In genomic region chr17:13700131-13701016, GRCm38 (mm10) we compare ENCODE assay signal across 8 mouse cellular contexts. TPM values are rescaled to one million over a fixed set of nuclear protein-coding genes. Genes with fewer than 3 reads are reported as not detected.
DNase-seq lines count a peak whose midpoint lies in the region; ATAC-seq and TF ChIP-seq lines count a peak whose summit lies in the region.

No protein-coding gene starts in this region.

- no peak overlapping the region; the same call in 1 of the 2 replicates for H3K9ac ChIP-seq in ES-Bruce4 (ENCODE audit: low read depth, poor library complexity, severe bottlenecking)
- no peak overlapping the region for H3K9ac ChIP-seq in lung, embryonic 15.5 days

- 0 out of 2 replicates have a peak overlapping the region, but pooled peaks have one; percentile 7 for H3K4me2 ChIP-seq in lung, embryonic 15.5 days

- H3K4me3 ChIP-seq in ES-Bruce4 (ENCODE audit: low read depth, low read length) = no peak overlapping the region
- H3K4me3 ChIP-seq in kidney, adult 2 months (ENCODE audit: insufficient read depth, low read depth, low read length) = no peak overlapping the region
- H3K4me3 ChIP-seq in lung, embryonic 15.5 days = no peak overlapping the region
- no peak overlapping the region for H3K4me3 ChIP-seq in small intestine, adult 2 months (ENCODE audit: low read depth, low read length)

- TF ChIP-seq EP300 in ES-Bruce4 (IDR thresholded peaks at IDR 0.05; ENCODE audit: insufficient read depth, low read depth, low read length) = peak; percentile 63; the same call in 1 of the 2 replicates

- H3K4me1 ChIP-seq in ES-Bruce4 (ENCODE audit: control insufficient read depth, insufficient read depth, low read length) = peaks cover 7% of the 10 kb centered on the region
- H3K4me1 ChIP-seq in kidney, adult 2 months (ENCODE audit: control insufficient read depth, insufficient read depth, low read length) = peaks cover 12% of the 10 kb centered on the region
- peaks cover 43% of the 10 kb centered on the region for H3K4me1 ChIP-seq in lung, embryonic 15.5 days
- peaks cover 8% of the 10 kb centered on the region; the same call in 1 of the 2 replicates for H3K4me1 ChIP-seq in small intestine, adult 2 months (ENCODE audit: control insufficient read depth, insufficient read depth, insufficient read length, low read length)

- no peaks in the 10 kb centered on the region for H3K36me3 ChIP-seq in ES-Bruce4 (ENCODE audit: control insufficient read depth, insufficient read depth, low read length, poor library complexity, severe bottlenecking)
- no peaks in the 10 kb centered on the region for H3K36me3 ChIP-seq in kidney, adult 2 months (ENCODE audit: control insufficient read depth, insufficient read depth, low read length)
- H3K36me3 ChIP-seq in lung, embryonic 15.5 days = no peaks in the 10 kb centered on the region
- no peaks in the 10 kb centered on the region for H3K36me3 ChIP-seq in small intestine, adult 2 months (ENCODE audit: control insufficient read depth, insufficient read depth, low read length)

- ATAC-seq in lung, embryonic 15.5 days (ENCODE audit: borderline replicate concordance, extremely low read depth, low FRiP score, low TSS enrichment) = peak; percentile 84

- no peak for TF ChIP-seq CTCF in ES-Bruce4 (IDR thresholded peaks at IDR 0.05; ENCODE audit: low read depth, low read length)
- TF ChIP-seq CTCF in kidney, adult 2 months (conservative IDR thresholded peaks at IDR 0.05; ENCODE audit: insufficient read depth, insufficient read length, low read depth, low read length) = no peak
- TF ChIP-seq CTCF in small intestine, adult 2 months (IDR thresholded peaks at IDR 0.05; ENCODE audit: extremely low read depth, insufficient read length, insufficient replicate concordance, low read depth, low read length) = no peak

- peak overlapping the region; percentile 68 for H3K27ac ChIP-seq in ES-Bruce4 (ENCODE audit: insufficient read depth, low read length)
- H3K27ac ChIP-seq in kidney, adult 2 months (ENCODE audit: insufficient read depth, low read depth, low read length) = peak overlapping the region; percentile 66
- peak overlapping the region; percentile 88 for H3K27ac ChIP-seq in lung, embryonic 15.5 days
- peak overlapping the region; percentile 48 for H3K27ac ChIP-seq in small intestine, adult 2 months (ENCODE audit: insufficient read depth, low read depth, low read length)

- TF ChIP-seq POLR2A in ES-Bruce4 (IDR thresholded peaks at IDR 0.05; ENCODE audit: insufficient read depth, low read length) = no peak
- TF ChIP-seq POLR2A in kidney, adult 2 months (IDR thresholded peaks at IDR 0.05; ENCODE audit: low read depth, low read length) = no peak
- TF ChIP-seq POLR2A in small intestine, adult 2 months (IDR thresholded peaks at IDR 0.05; ENCODE audit: low read depth, low read length) = no peak

- H3K27me3 ChIP-seq in ES-Bruce4 (ENCODE audit: control insufficient read depth, insufficient read depth, low read length, poor library complexity, severe bottlenecking) = no peaks in the 10 kb centered on the region
- no peaks in the 10 kb centered on the region for H3K27me3 ChIP-seq in kidney, adult 2 months (replicated peaks; ENCODE audit: control insufficient read depth, insufficient read depth, low read length)
- no peaks in the 10 kb centered on the region for H3K27me3 ChIP-seq in lung, embryonic 15.5 days
- no peaks in the 10 kb centered on the region for H3K27me3 ChIP-seq in small intestine, adult 2 months (ENCODE audit: control insufficient read depth, insufficient read depth, low read length)

- no peaks in the 10 kb centered on the region for H3K9me3 ChIP-seq in ES-Bruce4 (replicated peaks; ENCODE audit: control insufficient read depth, insufficient read depth, low read length, poor library complexity, severe bottlenecking)
- no peaks in the 10 kb centered on the region for H3K9me3 ChIP-seq in lung, embryonic 15.5 days

- WGBS in kidney, adult 2 months = 28% methylated on average over 4 of the region's 4 CpGs
- WGBS in lung, embryonic 15.5 days = 11% methylated on average over 4 of the region's 4 CpGs
- 39% methylated on average over 4 of the region's 4 CpGs for WGBS in small intestine, adult 2 months

- peak; percentile 77 for DNase-seq in embryo, embryonic 10.5 days (ENCODE audit: low spot score)
- peak; percentile 58 for DNase-seq in heart, adult 8-10 months (ENCODE audit: low spot score)
- peak; percentile 84 for DNase-seq in kidney, adult 2 months
- DNase-seq in left cerebral cortex, adult 11 months (ENCODE audit: low spot score) = no peak
- DNase-seq in frontal cortex, adult 2 months (ENCODE audit: extremely low spot score in 1 of 2, low spot score in 1 of 2) = no peak

RNA-seq across cellular contexts. Expression of gene Afdn, which starts 60.0 kb away (rescaled TPM):
- 286 and 288 TPM in 2 replicates for polyA plus RNA-seq in ES-Bruce4 (2011; ENCODE audit: insufficient read depth, insufficient read length, low read depth, missing spikeins)
- total RNA-seq in heart, adult 8-10 months (2022) = 100 to 1,000 TPM in 1 of 4 experiments, 10 to 100 TPM in 3; 62.7 to 106 (median 77.6) TPM
- polyA plus RNA-seq in kidney, adult 2 months (2012; rRNA removed) = 35.1 and 42.3 TPM in 2 replicates
- polyA plus RNA-seq in lung, embryonic 15.5 days (2015; fragmentation: Nextera tagmentation; extraction: Ambion mirVana) = 111 and 114 TPM in 2 replicates
- 14.6 and 41.9 TPM in 2 replicates for polyA plus RNA-seq in small intestine, adult 2 months (2012; rRNA removed)
- polyA plus RNA-seq in frontal cortex, adult 2 months (2012; rRNA removed) = 87.0 and 90.3 TPM in 2 replicates

Comparison
In these comparisons a context has a peak if more than half of its experiments do, and no peak if none do; other contexts are left out.
1. DNase-seq: peak in embryo, embryonic 10.5 days (single experiment), heart, adult 8-10 months (single experiment) and kidney, adult 2 months (single experiment); none in left cerebral cortex, adult 11 months (single experiment) and frontal cortex, adult 2 months (0 of 2).
2. Peak in every context shown above with its lines, with median percentiles within 50 percentile points of each other: H3K27ac ChIP-seq.